Mouse (Mus musculus) right cerebral cortex, postnatal 36 days (tissue): Measurements from ENCODE around the gene Grik4.
A peak's percentile ranks its signal among the peaks of the same experiment; 100 is the strongest.

Source experiments
- DNase-seq, 2 experiments: peaks; one replicate each; pipeline ENCODE4 v3.0.0; 2022; ENCODE audit warnings: low spot score in 2 of 2, mixed read lengths in 1 of 2

Gene Grik4

GRCm38 (mm10) chr9:42750176-42750575, 194.1 kb downstream of the Grik4 start:
- no peak for DNase-seq

- DNase-seq = no peak
Measured at GRCm38 (mm10) chr9:42745982-42746381, 198.3 kb downstream of the Grik4 start.

- no peak for DNase-seq
Measured at GRCm38 (mm10) chr9:42742385-42742784, 201.9 kb downstream of the Grik4 start.

GRCm38 (mm10) chr9:42736697-42737335, 207.5 kb downstream of the Grik4 start:
- DNase-seq = no peak

GRCm38 (mm10) chr9:42735086-42735485, 209.2 kb downstream of the Grik4 start:
- no peak for DNase-seq

GRCm38 (mm10) chr9:42732731-42733318, 211.5 kb downstream of the Grik4 start:
- DNase-seq = no peak

GRCm38 (mm10) chr9:42728472-42728871, 215.8 kb downstream of the Grik4 start:
- no peak for DNase-seq

- DNase-seq = no peak
Measured at GRCm38 (mm10) chr9:42727661-42728060, 216.6 kb downstream of the Grik4 start.

- DNase-seq = no peak
Measured at GRCm38 (mm10) chr9:42727186-42727585, 217.1 kb downstream of the Grik4 start.

- no peak for DNase-seq
Measured at GRCm38 (mm10) chr9:42724099-42724498, 220.2 kb downstream of the Grik4 start.

GRCm38 (mm10) chr9:42722501-42722900, 221.8 kb downstream of the Grik4 start:
- DNase-seq = no peak

- DNase-seq = no peak
Measured at GRCm38 (mm10) chr9:42721718-42722117, 222.6 kb downstream of the Grik4 start.

GRCm38 (mm10) chr9:42721146-42721545, 223.1 kb downstream of the Grik4 start:
- DNase-seq = no peak

- DNase-seq = no peak
Measured at GRCm38 (mm10) chr9:42713912-42714311, 230.4 kb downstream of the Grik4 start.

GRCm38 (mm10) chr9:42705848-42706247, 238.4 kb downstream of the Grik4 start:
- DNase-seq = no peak

GRCm38 (mm10) chr9:42703191-42703854, 241.0 kb downstream of the Grik4 start:
- DNase-seq = no peak

GRCm38 (mm10) chr9:42702231-42703132, 241.8 kb downstream of the Grik4 start:
- DNase-seq = no peak

GRCm38 (mm10) chr9:42701729-42702128, 242.6 kb downstream of the Grik4 start:
- DNase-seq = no peak

- no peak for DNase-seq
Measured at GRCm38 (mm10) chr9:42693024-42693423, 251.3 kb downstream of the Grik4 start.

- peak in 1 of 2 experiments; percentile 24 for DNase-seq
Measured at GRCm38 (mm10) chr9:42688143-42688542, 256.1 kb downstream of the Grik4 start.

- peak in 1 of 2 experiments; percentile 14 for DNase-seq
Measured at GRCm38 (mm10) chr9:42686104-42686503, 258.2 kb downstream of the Grik4 start.

GRCm38 (mm10) chr9:42674017-42674412, 270.3 kb downstream of the Grik4 start:
- DNase-seq = no peak
